26 mouse cellular contexts compared by ENCODE assay signal in the genomic region with DNA sequence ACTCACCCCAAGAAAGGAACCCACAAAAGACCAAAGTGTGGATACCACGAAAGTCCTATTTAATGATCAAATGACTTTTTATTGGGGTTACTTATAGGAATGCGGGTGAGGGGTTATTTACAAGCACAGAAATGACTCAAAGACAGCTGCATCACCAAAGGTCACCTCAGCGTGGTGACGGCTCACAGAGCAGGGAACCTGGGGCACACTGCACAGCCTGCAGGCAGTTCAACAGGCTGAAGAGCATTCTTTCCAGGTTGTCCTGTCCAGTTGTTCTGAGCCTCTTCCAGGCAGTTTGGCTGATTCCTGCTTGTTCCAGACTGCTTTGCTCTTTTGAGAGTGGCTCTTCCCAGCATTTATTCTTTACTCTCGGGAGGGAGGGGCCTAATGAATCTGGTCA. TPM values are rescaled to one million over a fixed set of nuclear protein-coding genes. Genes with fewer than 3 reads are reported as not detected.
"Had no signal": no experiment of that assay in that cellular context is flagged by ENCODE, and none has a peak within 500 bp of the region (broad histone marks: within the 10 kb centered on the region; RNA-seq: fewer than 3 reads in every experiment).

No protein-coding gene starts in this region.

- H3K4me3 ChIP-seq: kidney, embryonic 15.5 days; left cerebral cortex, adult 2 months; liver, embryonic 13.5 days; midbrain, embryonic 10.5 days; neural tube, embryonic 13.5 days; stomach, embryonic 15.5 days had no signal

- H3K4me1 ChIP-seq: liver, embryonic 13.5 days; neural tube, embryonic 13.5 days had no signal

- H3K4me2 ChIP-seq: kidney, embryonic 15.5 days; liver, embryonic 13.5 days; neural tube, embryonic 13.5 days; stomach, embryonic 15.5 days had no signal

- H3K27ac ChIP-seq: kidney, embryonic 15.5 days; left cerebral cortex, adult 2 months; liver, embryonic 13.5 days; midbrain, embryonic 10.5 days; neural tube, embryonic 13.5 days had no signal

- H3K9ac ChIP-seq: kidney, embryonic 15.5 days; liver, embryonic 13.5 days; neural tube, embryonic 13.5 days; stomach, embryonic 15.5 days had no signal

- H3K36me3 ChIP-seq: kidney, embryonic 15.5 days; liver, embryonic 13.5 days; midbrain, embryonic 10.5 days; neural tube, embryonic 13.5 days; stomach, embryonic 15.5 days had no signal

- H3K27me3 ChIP-seq: kidney, embryonic 15.5 days; liver, embryonic 13.5 days; neural tube, embryonic 13.5 days; stomach, embryonic 15.5 days had no signal

- DNase-seq: kidney, adult 11 months; kidney, adult 8-10 months; kidney, postnatal 10 days; kidney, postnatal 36 days; layer of hippocampus, postnatal 36 days; liver, embryonic 13.5 days; lung, postnatal 10 days; midbrain, embryonic 14.5 days; retina, postnatal 1 day; right cerebral cortex, postnatal 25 days; spleen, adult 18-20 months; thymus, adult 18-20 months; thymus, postnatal 36 days had no signal

- H3K9me3 ChIP-seq: kidney, embryonic 15.5 days; liver, embryonic 13.5 days; midbrain, embryonic 10.5 days; neural tube, embryonic 13.5 days; stomach, embryonic 15.5 days had no signal

RNA-seq across cellular contexts. Expression of gene Pmp22, which starts 12.1 kb away (rescaled TPM):
- total RNA-seq: megakaryocyte progenitor cell, adult 5-6 weeks; neutrophil, adult 5-6 weeks had no signal

RNA-seq across cellular contexts. Expression of gene Tekt3, which starts 55.2 kb away (rescaled TPM):
- total RNA-seq: layer of hippocampus, postnatal 36 days; left cerebral cortex, adult 2 months; left cerebral cortex, postnatal 10 days; left cerebral cortex, postnatal 36 days; liver, adult 2 months; megakaryocyte progenitor cell, adult 5-6 weeks; neutrophil, adult 5-6 weeks had no signal
- polyA plus RNA-seq: kidney, embryonic 15.5 days; limb, embryonic 11.5 days; liver, adult 2 months; liver, embryonic 13.5 days; liver, embryonic 16.5 days; midbrain, embryonic 10.5 days; midbrain, embryonic 14.5 days; neural tube, embryonic 13.5 days; stomach, embryonic 15.5 days; urinary bladder, adult 2 months had no signal
